Mouse (Mus musculus) embryonic fibroblast, embryonic 13.5 days (primary cell): ENCODE results near the gene Gm10999. TPM values are rescaled to one million over a fixed set of nuclear protein-coding genes. Genes with fewer than 3 reads are reported as not detected.
"Not testable (repeated sequence)": the region's sequence is repeated elsewhere in the genome, so short reads cannot be mapped to it uniquely, and the experiment has no call there.

ENCODE experiments used
- H3K27ac ChIP-seq: 2 replicates; pipeline ENCODE4 v1.5.1; 2012; ENCODE audit warnings: low read length, control low read depth, inconsistent platforms; ENCODE audit not compliant: insufficient read depth
- H3K4me1 ChIP-seq: 2 replicates; pipeline ENCODE4 v1.6.1; 2011; ENCODE audit warnings: low read length; ENCODE audit not compliant: control insufficient read depth, insufficient read depth
- H3K4me3 ChIP-seq: 2 replicates; pipeline ENCODE4 v1.5.1; 2011; ENCODE audit warnings: mild to moderate bottlenecking, control low read depth, low read length; ENCODE audit not compliant: insufficient read depth
- CTCF ChIP-seq: IDR thresholded peaks from 2 replicates; pipeline ENCODE4 v1.5.1; 2011; ENCODE audit warnings: mild to moderate bottlenecking, control low read depth, low read length, moderate library complexity, borderline replicate concordance; ENCODE audit not compliant: insufficient read depth
- POLR2A ChIP-seq: IDR thresholded peaks from 2 replicates; pipeline ENCODE4 v1.6.1; 2011; ENCODE audit warnings: low read depth, mild to moderate bottlenecking, control low read depth, low read length, moderate library complexity
- polyA plus RNA-seq: library from polyadenylated mRNA; stranded (reverse); fragments of >200 nt; gene quantifications from 2 replicates; pipeline ENCODE4 v1.2.4, GENCODE M21; 2011; ENCODE audit warnings: low read depth; ENCODE audit not compliant: missing spikeins, insufficient read length

Gm10999 gene
- polyA plus RNA-seq: not detected in 2 replicates

GRCm38 (mm10) chr8:129131561-129131960 lies at the start of gene Gm10999:
Gene Gm10999 (minus strand): TSS chr8:129131661.
- TF ChIP-seq POLR2A (no peak), CTCF (no peak)

DNA sequence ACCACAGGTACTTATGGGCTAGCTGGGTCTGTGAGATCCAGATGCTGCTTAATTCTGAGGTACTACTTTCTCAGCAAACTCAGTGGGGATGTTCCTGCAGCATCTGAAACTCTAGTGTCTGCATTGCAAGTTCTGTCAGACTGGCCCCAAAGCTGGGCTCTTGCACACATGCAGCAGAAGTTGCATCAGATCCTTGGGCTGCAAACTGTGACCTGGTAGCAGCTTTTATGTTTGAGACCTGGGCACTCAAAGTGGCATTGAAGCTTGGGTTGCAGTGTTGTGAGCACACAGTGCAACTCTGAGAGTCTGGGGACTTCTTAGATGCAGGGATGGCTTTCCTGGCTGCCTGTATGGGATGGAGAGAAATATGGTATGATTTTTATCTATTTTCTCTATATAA lies 2.0 kb upstream of the Gm10999 start:
- H3K4me3 ChIP-seq: no peak overlapping the region
- no peak overlapping the region for H3K27ac ChIP-seq
- H3K4me1 ChIP-seq: no peaks in the 10 kb centered on the region
- no peak for TF ChIP-seq POLR2A
- TF ChIP-seq CTCF: no peak

More at GRCm38 (mm10) chr8:129131561-129131960, at the start of gene Gm10999:
- Histone ChIP-seq H3K4me3 (no peak within 1 kb of the TSS), H3K27ac (no peak within 1 kb of the TSS), H3K4me1 (no peaks in the 10 kb centered on the region)

DNA sequence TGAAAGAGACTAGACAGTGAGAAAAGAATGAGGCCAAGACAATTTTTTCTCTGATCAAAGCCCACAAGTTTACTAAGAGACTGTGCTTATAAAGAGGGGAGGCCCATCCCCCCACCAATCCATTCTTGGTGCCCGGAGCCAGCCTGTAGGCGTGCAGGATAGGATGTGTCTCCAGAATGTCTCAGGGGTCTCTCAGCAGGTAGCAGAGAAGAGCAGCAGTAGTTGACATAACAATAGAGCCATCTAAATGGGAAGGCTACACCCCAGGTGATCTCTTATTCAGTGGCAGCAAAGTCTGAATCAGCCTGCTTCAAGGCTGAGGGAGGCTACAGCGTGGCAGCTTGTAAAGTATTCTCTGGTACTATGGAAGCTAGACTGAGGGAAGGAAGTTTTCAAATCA lies 15.7 kb downstream of the Gm10999 start:
- H3K27ac ChIP-seq, H3K4me3 ChIP-seq, H3K4me1 ChIP-seq: not testable (repeated sequence)

Other genes starting within 250 kb of the Gm10999 start
- not detected in 2 replicates for gene Ccdc7a, start 66.1 kb downstream of the Gm10999 start, polyA plus RNA-seq
- gene Ccdc7b, start 64.5 kb downstream of the Gm10999 start, polyA plus RNA-seq: not detected in 2 replicates
- 16.7 and 23.5 TPM in 2 replicates for gene 2610044O15Rik8, start 102.7 kb upstream of the Gm10999 start, polyA plus RNA-seq